14 mouse cellular contexts compared by ENCODE assay signal in the genomic region with DNA sequence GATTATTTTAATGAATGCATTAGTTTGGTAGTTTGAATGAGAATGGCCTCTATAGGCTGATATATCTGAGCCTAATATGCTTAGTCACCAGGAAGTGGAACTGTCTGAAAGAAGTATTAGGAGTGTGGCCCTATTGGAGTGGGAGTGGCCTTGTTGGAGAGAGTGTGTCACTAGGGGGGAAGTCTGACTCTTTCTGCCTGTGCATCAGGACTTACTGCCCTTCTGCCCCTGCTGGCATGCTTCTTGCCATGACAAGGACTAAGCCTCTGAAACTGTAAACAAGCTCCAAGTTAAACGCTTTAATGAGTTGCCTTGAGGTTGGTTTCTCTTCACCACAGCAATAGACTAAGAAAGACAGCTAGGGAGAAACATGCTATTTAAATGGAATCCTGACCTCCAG. TPM values are rescaled to one million over a fixed set of nuclear protein-coding genes. Genes with fewer than 3 reads are reported as not detected.
DNase-seq lines count a peak whose midpoint lies in the region; ATAC-seq and TF ChIP-seq lines count a peak whose summit lies in the region.
"Had no signal": no experiment of that assay in that cellular context is flagged by ENCODE, and none has a peak within 500 bp of the region (broad histone marks: within the 10 kb centered on the region; RNA-seq: fewer than 3 reads in every experiment).

No protein-coding gene starts in this region.

- peaks cover 21% of the 10 kb centered on the region for H3K36me3 ChIP-seq in intestine, embryonic 16.5 days (ENCODE audit: control insufficient read depth, insufficient read depth, low read length)
- H3K36me3 ChIP-seq in intestine, embryonic 15.5 days = peaks cover 27% of the 10 kb centered on the region
- peaks cover 87% of the 10 kb centered on the region for H3K36me3 ChIP-seq in liver, embryonic 15.5 days (replicated peaks)
- H3K36me3 ChIP-seq in hindbrain, embryonic 10.5 days = peaks cover 99% of the 10 kb centered on the region

- H3K4me3 ChIP-seq in intestine, embryonic 16.5 days (ENCODE audit: low read length) = no peak overlapping the region
- no peak overlapping the region for H3K4me3 ChIP-seq in intestine, embryonic 15.5 days (replicated peaks)
- no peak overlapping the region for H3K4me3 ChIP-seq in bone marrow macrophage, adult 2 months (ENCODE audit: insufficient read depth, low read length)
- H3K4me3 ChIP-seq in liver, embryonic 15.5 days (replicated peaks) = no peak overlapping the region
- no peak overlapping the region for H3K4me3 ChIP-seq in hindbrain, embryonic 10.5 days
- H3K4me3 ChIP-seq: heart, embryonic 15.5 days; limb, embryonic 15.5 days had no signal

- H3K27me3 ChIP-seq in intestine, embryonic 16.5 days (replicated peaks; ENCODE audit: control insufficient read depth, insufficient read depth, low read length) = no peaks in the 10 kb centered on the region
- no peaks in the 10 kb centered on the region for H3K27me3 ChIP-seq in intestine, embryonic 15.5 days (replicated peaks)
- H3K27me3 ChIP-seq in liver, embryonic 15.5 days = no peaks in the 10 kb centered on the region
- no peaks in the 10 kb centered on the region for H3K27me3 ChIP-seq in hindbrain, embryonic 10.5 days (ENCODE audit: insufficient read depth, poor library complexity, severe bottlenecking)
- H3K27me3 ChIP-seq: heart, embryonic 15.5 days; limb, embryonic 15.5 days had no signal

- peak; percentile 90 for DNase-seq in 416B (ENCODE audit: low read depth)
- DNase-seq in right cerebral cortex, postnatal 25 days = no peak
- DNase-seq in hindbrain, embryonic 10.5 days (ENCODE audit: low spot score) = no peak
- DNase-seq in layer of hippocampus, adult 9-10 months (ENCODE audit: low spot score) = no peak
- DNase-seq: forebrain, postnatal 0 days; gastrocnemius, postnatal 25 days; thymus, postnatal 25 days had no signal

- no peak overlapping the region for H3K4me2 ChIP-seq in intestine, embryonic 16.5 days (ENCODE audit: low read depth, low read length)
- no peak overlapping the region for H3K4me2 ChIP-seq in intestine, embryonic 15.5 days (replicated peaks)
- H3K4me2 ChIP-seq in liver, embryonic 15.5 days = no peak overlapping the region
- H3K4me2 ChIP-seq: heart, embryonic 15.5 days; limb, embryonic 15.5 days had no signal

- no peaks in the 10 kb centered on the region for H3K9me3 ChIP-seq in intestine, embryonic 16.5 days (ENCODE audit: control insufficient read depth, low read length)
- no peaks in the 10 kb centered on the region for H3K9me3 ChIP-seq in intestine, embryonic 15.5 days
- H3K9me3 ChIP-seq in liver, embryonic 15.5 days (replicated peaks) = no peaks in the 10 kb centered on the region
- no peaks in the 10 kb centered on the region for H3K9me3 ChIP-seq in hindbrain, embryonic 10.5 days
- H3K9me3 ChIP-seq: heart, embryonic 15.5 days; limb, embryonic 15.5 days had no signal

- H3K27ac ChIP-seq in intestine, embryonic 16.5 days (ENCODE audit: low read length) = no peak overlapping the region
- H3K27ac ChIP-seq in intestine, embryonic 15.5 days = no peak overlapping the region
- peak overlapping the region; percentile 47 for H3K27ac ChIP-seq in bone marrow macrophage, adult 2 months (ENCODE audit: insufficient read depth, low read depth, low read length)
- no peak overlapping the region for H3K27ac ChIP-seq in liver, embryonic 15.5 days (replicated peaks)
- no peak overlapping the region for H3K27ac ChIP-seq in hindbrain, embryonic 10.5 days
- H3K27ac ChIP-seq: heart, embryonic 15.5 days; limb, embryonic 15.5 days had no signal

- no peak for TF ChIP-seq POLR2A in bone marrow macrophage, adult 2 months (IDR thresholded peaks at IDR 0.05; ENCODE audit: borderline replicate concordance, low read depth, low read length)

- ATAC-seq in intestine, embryonic 16.5 days = peak; percentile 32; the same call in 1 of the 2 replicates
- ATAC-seq in intestine, embryonic 15.5 days = no peak
- peak; percentile 37; the same call in 1 of the 2 replicates for ATAC-seq in liver, embryonic 15.5 days (ENCODE audit: insufficient read depth)
- ATAC-seq: forebrain, postnatal 0 days; hindbrain, embryonic 16.5 days had no signal

- H3K9ac ChIP-seq in intestine, embryonic 16.5 days (ENCODE audit: low read depth, low read length) = no peak overlapping the region
- no peak overlapping the region for H3K9ac ChIP-seq in intestine, embryonic 15.5 days
- H3K9ac ChIP-seq in liver, embryonic 15.5 days = no peak overlapping the region
- H3K9ac ChIP-seq: forebrain, postnatal 0 days; heart, embryonic 15.5 days; limb, embryonic 15.5 days had no signal

- WGBS in intestine, embryonic 16.5 days = 35% methylated on average over 1 of the region's 1 CpGs
- 64% methylated on average over 1 of the region's 1 CpGs for WGBS in intestine, embryonic 15.5 days
- WGBS in liver, embryonic 15.5 days (ENCODE audit: insufficient replicate concordance) = 64% methylated on average over 1 of the region's 1 CpGs
- WGBS in hindbrain, embryonic 10.5 days = 81% methylated on average over 1 of the region's 1 CpGs

- no peak for TF ChIP-seq CTCF in bone marrow macrophage, adult 2 months (IDR thresholded peaks at IDR 0.05; ENCODE audit: low read depth, low read length)

- H3K4me1 ChIP-seq in intestine, embryonic 16.5 days (ENCODE audit: control insufficient read depth, insufficient read depth, low read length) = 0 out of 2 replicates have a peak, but pooled peaks cover 3% of the 10 kb centered on the region
- H3K4me1 ChIP-seq in intestine, embryonic 15.5 days (replicated peaks) = no peaks in the 10 kb centered on the region
- H3K4me1 ChIP-seq in bone marrow macrophage, adult 2 months (ENCODE audit: control insufficient read depth, insufficient read depth, low read length) = peaks cover 44% of the 10 kb centered on the region
- peaks cover 15% of the 10 kb centered on the region for H3K4me1 ChIP-seq in liver, embryonic 15.5 days (replicated peaks)
- peaks cover 4% of the 10 kb centered on the region; the same call in 1 of the 2 replicates for H3K4me1 ChIP-seq in hindbrain, embryonic 10.5 days (replicated peaks)
- H3K4me1 ChIP-seq: heart, embryonic 15.5 days; limb, embryonic 15.5 days had no signal

RNA-seq across cellular contexts. Expression of gene Tnpo1, which starts 54.9 kb away (rescaled TPM):
- 49.7 and 50.7 TPM in 2 replicates for polyA plus RNA-seq in intestine, embryonic 16.5 days (2015; fragmentation: Nextera tagmentation; extraction: Ambion mirVana)
- polyA plus RNA-seq in intestine, embryonic 15.5 days (2015; fragmentation: Nextera tagmentation; extraction: Ambion mirVana) = 60.3 and 67.6 TPM in 2 replicates
- 50.8 and 65.0 TPM in 2 replicates for polyA plus RNA-seq in bone marrow macrophage, adult 2 months (2012; ENCODE audit: insufficient read depth, insufficient read length, missing spikeins)
- 20.7 and 20.9 TPM in 2 replicates for polyA plus RNA-seq in liver, embryonic 15.5 days (2015; fragmentation: Nextera tagmentation; extraction: Ambion mirVana)
- polyA plus RNA-seq in hindbrain, embryonic 10.5 days (2016; fragmentation: Nextera tagmentation; extraction: Ambion mirVana) = 72.9 and 74.6 TPM in 2 replicates

RNA-seq across cellular contexts. Expression of gene Fcho2, which starts 56.0 kb away (rescaled TPM):
- 31.2 and 31.9 TPM in 2 replicates for polyA plus RNA-seq in intestine, embryonic 16.5 days (2015; fragmentation: Nextera tagmentation; extraction: Ambion mirVana)
- polyA plus RNA-seq in intestine, embryonic 15.5 days (2015; fragmentation: Nextera tagmentation; extraction: Ambion mirVana) = 35.7 and 38.6 TPM in 2 replicates
- 147 and 157 TPM in 2 replicates for polyA plus RNA-seq in bone marrow macrophage, adult 2 months (2012; ENCODE audit: insufficient read depth, insufficient read length, missing spikeins)
- 25.5 and 28.0 TPM in 2 replicates for polyA plus RNA-seq in liver, embryonic 15.5 days (2015; fragmentation: Nextera tagmentation; extraction: Ambion mirVana)
- polyA plus RNA-seq in hindbrain, embryonic 10.5 days (2016; fragmentation: Nextera tagmentation; extraction: Ambion mirVana) = 23.5 and 27.3 TPM in 2 replicates
